Mouse (Mus musculus): Measurements from ENCODE around the gene Fxyd6.

Fxyd6 gene

DNA sequence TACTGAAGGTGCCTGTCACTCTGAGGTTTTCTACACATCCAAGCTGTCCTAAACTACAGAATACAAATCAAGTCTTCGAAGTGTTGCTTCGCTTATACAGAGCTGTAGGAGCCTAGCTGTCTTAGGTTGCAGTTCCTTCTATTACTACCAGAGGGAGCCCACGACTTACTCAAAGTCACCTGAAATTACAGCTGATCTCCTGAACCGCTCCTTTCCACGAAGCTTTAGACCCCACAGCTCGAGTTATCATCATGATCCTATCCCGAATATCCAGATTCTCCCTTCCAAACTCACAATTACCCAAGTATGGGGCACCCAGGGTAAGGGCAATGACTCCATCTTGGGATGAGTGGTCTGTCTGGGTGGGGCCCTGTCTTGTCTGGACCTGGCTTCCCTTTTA lies 41.8 kb downstream of the Fxyd6 start:
- DNase-seq (ENCODE audit: low spot score): no peak

DNA sequence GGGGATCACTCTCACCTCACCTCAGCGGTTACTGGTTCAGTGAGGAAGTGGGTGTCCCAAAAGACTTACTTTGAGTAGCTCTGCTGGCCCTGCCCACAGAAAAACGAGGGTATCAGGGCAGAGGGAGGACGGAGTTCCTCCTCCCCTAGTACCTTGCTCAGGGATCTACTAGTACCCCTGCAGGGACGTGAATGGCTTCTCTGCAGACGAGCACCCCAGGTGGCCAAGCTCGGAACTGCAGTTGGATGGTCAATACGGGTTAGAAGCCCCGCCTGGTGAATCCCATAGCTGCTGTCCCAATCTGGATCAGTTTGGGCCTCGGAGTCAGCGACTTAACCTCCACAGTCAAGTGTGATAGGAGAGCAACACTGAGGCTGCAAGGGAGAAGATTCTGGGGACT lies 42.3 kb downstream of the Fxyd6 start:
- peak; percentile 73 for DNase-seq (ENCODE audit: low spot score)

DNA sequence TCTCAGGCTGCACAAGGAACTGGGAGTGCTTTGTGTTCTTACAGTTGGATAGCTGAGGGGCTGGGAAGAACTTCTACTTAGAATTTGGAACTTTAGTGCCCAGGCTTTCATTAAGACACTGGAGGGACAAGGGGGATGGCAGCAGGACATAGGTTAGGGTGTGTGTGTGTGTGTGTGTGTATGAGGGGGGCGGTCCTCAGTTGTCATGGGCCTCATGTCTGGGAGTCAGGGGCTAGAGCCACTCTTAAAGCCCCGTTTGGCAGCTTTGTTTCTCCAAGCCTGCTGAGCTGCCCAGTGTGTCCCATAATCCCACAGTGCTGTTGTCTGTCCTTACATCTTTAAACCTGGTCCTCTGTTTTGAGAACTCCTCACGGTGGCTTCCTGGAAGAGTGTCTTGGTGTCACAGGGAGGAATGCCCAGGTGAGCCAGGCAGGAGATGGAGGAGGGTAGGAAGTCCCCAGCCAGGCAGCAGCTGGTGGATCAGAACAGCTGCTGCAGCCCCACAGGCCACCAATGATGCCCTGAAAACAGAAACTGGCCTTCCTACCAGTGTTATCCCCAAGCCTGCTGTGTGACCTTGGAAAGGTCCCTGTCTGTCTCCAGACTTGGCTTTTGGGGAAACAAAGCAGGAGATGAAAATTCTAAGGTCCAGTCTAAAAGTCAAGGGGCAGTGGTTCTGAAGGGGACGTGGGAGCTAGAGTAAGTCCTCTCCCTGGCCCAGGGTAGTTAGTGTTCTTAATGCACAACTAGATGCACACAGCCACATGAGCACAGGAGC lies 42.9 kb downstream of the Fxyd6 start:
- no peak for DNase-seq (ENCODE audit: low spot score)

DNA sequence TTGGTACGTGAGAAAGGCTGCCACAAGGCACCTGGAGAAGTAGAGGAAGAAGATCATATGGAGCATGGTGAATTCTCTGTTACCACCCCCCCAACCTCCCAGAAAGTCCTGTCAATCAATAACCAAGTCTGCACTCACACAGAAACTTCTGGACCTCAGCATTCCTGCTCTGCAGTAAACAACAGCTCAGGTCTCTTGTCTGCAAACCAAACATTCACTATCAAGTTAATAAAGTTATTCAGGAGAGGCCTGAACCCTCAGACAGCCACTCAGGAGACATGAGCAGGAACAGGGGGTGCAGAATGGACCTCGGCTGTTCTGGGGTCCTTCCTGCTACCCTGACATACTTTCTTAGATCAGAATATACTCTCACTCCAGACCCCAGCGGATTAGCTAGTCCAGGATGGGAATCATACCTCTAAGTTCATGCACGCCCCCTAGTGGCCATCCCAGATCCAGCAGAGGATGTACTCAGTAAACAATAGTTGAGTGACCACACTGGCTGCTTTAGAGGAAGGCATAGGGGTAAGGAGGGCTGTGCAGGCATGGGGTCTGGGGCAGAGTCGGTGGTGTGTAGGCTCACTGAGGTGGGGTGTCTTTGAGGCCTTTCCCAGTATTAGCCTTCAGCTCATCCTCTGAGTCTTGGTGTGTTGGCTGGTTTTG lies 43.6 kb downstream of the Fxyd6 start:
- no peak for DNase-seq (ENCODE audit: low spot score)

DNA sequence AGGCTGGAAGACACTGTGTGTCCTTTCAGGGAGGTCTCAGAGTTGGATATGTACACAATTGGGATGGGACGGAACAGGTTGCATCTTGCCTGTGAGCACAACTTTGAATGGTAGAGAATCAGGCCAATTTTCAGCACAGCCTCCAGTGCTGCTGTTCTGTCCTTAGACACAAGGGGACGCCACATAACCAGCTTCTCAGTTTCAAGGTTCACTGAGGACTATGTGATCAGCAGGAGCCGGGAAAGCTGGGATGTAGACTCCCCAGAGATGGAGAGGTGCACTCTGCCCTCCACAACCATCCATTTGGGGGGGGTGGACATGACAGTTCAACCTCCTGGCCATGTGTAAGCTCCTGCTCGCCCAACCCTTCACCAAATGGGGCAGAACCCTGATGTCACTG lies 45.9 kb downstream of the Fxyd6 start:
- DNase-seq (ENCODE audit: low spot score): no peak

DNA sequence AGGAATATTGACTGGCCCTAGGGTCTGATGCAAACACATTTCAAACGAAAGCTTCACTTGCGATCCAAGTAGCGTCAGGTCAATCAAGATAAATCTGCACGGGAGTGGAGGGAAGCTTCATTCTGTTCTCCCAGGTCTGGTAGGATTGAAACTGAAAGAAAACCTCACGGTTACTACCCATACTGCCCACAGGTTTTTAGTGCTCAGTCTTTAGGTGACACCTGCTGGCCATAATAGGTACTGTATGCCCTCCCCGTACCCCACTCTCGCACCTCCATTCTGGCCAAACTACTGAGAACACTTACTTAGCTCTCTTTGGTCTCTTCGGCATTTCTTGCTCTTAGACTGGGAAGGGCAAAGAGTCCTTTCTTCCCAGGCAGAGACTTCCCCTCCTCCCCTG lies 47.3 kb downstream of the Fxyd6 start:
- DNase-seq (ENCODE audit: low spot score): no peak

DNA sequence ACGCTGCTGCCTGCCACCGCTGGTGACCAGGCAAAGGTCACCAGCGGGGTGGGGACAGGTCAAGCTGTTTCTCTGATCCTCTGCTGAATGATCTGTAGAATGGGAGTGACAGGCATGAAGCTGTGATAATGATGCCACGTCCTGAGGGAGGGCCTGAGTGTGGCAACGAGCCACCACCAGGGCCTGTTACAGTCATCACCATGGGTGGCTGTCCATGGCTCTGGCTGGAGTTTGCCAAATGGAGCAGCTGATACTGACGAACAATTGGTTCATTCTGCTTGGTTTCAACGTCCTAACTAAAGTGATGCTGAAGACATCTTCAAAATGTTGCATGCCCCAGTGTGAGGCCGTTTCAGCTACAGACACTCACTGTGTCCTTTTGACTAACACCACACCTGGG lies 48.3 kb downstream of the Fxyd6 start:
- no peak for DNase-seq (ENCODE audit: low spot score)

DNA sequence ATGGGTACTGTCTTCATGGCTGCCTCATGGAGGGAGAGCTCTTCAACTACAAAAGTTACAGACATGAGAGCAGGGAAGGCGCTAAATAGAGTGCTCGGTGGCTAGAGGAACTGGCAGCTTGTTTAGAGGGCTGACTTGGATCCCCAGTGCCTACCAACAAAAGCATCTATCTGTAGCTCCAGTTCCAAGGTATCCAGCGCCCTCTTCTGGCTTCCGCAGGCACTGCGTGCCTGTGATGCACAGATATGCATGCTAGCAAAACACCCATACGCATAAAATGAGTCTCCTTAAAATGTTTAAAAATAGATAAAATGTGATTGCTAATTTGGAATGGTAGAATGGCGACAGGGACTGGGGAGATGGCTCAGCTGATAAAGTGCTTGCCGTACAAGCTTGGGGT lies 51.2 kb downstream of the Fxyd6 start:
- no peak for DNase-seq (ENCODE audit: low spot score)

DNA sequence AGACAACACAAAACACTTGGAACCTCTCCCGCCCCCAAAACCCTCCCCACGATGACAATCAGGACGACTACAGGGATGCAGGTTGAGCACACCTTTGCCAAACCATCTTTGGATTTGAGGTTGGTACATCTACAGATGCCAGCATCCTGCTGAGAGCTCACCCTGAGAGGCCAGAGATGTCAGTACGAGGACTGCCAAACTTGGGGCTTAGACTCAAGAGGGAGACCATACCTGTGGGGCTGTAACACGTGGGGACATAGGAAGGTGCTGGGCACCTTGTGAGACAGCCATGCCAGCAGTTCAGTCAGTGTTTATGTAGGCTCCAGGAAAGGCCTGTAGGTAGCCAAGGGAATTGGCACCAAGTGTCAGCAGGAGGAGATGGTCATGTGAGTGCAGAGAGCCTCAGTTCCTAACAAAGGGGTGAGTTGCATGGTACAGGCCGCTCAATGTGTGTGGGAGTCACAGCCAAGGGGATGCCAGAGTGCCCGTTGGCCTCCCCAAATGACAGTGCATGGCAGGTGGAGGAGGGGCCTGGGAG lies 52.8 kb downstream of the Fxyd6 start:
- DNase-seq (ENCODE audit: low spot score): no peak

DNA sequence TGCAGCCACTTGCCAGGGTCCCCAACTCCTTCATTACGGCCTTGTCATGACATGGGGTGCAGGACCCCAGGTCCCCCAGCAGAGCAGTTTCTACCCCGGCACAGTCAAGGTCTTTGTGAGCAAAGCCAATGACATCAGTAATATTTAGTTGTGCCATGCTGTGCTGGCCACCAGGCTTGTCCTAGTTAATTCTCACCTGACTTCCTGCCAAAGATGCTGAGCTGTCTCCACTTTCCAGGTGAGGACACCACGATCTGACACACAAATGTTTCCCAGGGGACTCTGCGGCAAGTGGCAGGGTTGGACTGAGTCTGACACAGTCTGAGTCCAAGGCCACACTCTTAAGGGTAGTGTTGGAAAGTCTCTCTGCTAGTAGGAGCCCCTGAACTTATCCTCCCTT lies 56.5 kb downstream of the Fxyd6 start, which contains the start of gene Dscaml1:
Gene Dscaml1 (plus strand): TSS at position 173 of the 400 bp plus-strand sequence.
- no peak for DNase-seq (ENCODE audit: low spot score)

DNA sequence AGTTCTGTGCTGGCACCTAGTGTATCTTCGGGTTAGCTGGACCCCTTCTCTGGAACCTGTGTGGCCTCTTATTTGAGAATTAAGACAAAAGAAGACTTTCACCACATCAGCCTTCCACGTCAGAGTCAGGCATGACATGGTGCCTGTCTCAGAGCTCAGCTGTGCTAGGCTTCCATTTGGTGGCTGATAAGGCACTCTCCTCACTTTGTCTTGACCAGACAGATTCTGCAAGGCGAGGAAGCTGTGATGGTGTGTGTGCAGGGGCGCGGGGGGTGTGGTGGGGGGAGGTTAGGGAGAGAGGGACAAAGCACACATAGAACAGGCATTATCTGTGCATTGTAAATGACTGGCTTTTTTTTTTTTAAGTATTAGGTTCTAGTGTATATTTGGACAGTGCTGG lies 59.4 kb downstream of the Fxyd6 start:
- no peak for DNase-seq (ENCODE audit: low spot score)

DNA sequence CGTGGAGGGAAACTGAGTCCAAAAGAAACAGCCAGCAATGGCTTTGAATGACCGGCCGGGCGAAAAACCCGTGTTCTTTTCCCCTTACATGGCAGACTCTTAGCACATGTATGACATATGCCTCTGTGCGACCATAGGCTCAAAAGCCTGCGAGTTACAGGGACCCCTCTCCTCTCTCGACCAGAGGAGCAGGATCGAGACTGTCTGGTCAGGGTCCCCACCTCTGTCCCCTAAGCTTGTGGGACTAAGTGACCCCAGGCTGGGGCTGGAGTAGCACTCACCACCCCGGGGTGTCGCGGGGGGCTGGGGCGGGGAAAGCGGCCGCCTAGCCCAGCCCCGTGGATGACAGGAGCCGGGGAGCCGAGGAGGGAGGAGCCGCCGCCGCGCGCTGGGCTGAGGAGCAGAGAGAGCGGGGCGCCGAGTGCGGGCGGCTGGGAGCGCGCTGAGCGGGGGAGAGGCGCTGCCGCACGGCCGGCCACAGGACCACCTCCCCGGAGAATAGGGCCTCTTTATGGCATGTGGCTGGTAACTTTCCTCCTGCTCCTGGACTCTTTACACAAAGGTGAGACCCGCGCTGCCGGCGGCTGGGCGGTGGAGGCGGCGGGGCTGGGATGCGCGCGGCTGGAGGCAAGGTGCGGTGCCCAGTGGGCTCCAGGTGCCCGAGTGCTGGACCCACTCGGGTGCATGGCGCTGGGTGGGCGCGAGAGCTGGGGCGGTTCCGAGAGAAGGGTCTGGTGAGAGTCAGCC lies 60.1 kb downstream of the Fxyd6 start:
- no peak for DNase-seq (ENCODE audit: low spot score)

DNA sequence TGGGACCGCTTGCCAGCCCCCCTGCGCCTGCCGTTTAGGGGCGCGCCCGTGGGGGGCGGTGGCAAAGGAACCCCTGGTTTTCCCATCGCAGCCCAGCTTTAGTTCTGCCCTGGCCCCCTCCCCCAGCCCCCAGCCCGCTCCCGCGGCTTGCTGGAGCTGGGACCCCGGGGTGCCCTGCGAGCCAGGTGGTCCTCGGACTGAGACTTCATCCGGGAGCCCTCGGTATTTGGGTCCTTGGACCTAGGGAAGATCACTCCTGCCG lies 60.6 kb downstream of the Fxyd6 start:
- no peak for DNase-seq (ENCODE audit: low spot score)

DNA sequence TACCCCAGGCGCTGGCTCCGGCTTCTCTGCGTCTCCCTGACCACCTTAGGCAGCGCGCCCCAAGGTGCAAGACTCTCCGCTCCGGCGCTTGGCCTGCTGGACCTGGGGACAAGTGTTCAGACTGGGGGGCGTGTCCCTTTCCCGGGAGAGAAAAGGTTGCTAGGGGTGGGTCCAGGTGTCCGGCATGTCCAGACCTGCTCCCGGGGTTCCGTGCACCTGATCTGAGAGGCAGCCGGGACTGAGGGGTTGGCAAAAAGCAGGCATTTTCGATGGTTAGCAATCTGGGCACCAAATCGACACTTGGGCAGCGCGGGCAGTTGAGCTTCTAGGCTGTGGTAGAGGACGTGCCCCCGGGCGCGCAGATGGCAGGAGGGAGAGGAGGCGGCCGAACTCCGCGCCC lies 61.2 kb downstream of the Fxyd6 start:
- DNase-seq (ENCODE audit: low spot score): no peak

DNA sequence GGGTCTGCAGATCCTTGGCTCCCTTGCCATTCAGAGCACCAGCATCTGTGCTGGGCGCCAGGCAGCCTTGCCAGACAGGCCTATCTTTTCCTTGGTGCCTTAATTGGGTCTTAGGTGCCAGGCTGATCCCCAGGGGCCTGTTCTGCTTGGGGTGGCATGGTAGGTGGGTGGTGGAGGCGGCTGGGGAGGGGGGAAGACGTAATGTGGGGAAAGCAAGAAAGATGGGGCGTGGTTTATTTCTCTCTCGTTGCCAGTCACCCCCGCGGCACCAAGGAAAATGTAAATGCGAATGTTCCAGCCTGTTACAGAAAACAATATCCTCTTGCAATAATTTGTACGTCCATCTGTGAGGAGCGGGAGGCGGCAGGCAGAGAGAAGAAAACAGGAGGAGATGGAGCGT lies 62.7 kb downstream of the Fxyd6 start:
- DNase-seq (ENCODE audit: low spot score): no peak

DNA sequence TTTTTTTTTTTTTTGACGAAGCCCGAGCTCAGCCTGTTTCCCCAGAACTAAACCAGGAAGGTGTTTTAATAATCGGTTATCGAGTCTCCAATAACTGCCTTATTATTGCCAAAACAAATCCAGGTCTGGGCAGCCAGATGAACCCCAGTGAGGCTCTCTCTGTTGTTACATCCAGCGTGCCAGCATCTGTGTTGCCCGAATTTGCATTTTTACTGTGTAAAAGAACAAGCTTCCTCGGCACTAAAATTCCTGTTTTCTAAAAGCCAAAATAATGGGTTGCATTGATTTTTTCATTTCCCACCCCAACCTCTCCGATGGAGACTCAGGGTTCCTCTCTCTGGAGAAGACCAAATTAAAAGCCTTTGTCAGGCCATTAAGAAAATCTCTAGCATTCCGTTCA lies 63.1 kb downstream of the Fxyd6 start:
- DNase-seq (ENCODE audit: low spot score): no peak

DNA sequence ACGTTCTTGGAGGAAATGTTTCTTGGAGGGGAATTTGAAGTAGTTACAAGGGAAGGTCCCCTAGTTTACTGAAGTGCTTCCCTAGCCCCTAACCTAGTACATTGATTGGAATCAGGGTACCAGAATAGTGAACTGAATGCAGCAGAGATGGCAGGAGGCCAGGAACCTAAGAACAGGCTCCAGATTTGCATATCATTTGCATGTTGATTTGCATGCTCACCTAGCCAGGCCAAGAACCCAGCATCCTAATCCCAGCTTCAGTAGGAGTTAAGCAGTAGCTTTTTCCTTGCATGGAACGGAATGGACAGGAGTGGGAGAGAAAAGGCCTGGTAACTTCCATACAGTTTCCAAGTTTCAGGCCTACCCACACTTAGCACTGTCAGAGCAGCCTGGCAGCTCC lies 64.2 kb downstream of the Fxyd6 start:
- no peak for DNase-seq (ENCODE audit: low spot score)

DNA sequence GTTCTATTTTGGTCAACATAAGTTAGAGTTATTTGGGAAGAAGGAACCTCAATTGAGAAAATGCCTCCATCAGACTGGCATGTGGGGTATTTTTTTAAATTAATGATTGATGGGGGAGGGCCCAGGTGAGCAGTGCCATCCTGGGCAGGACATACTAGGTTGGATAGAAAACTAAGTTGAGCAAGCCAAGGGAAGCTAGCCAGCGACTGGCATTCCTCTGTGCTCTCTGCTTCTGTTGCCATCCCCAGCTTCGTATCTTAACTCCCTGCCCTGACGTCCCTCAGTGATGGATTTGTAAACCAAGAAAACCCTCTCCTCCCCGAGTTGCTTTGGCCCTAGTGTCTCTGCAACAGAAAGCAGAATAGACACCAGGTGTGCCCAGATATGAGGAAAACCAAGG lies 69.0 kb downstream of the Fxyd6 start:
- DNase-seq (ENCODE audit: low spot score): no peak

DNA sequence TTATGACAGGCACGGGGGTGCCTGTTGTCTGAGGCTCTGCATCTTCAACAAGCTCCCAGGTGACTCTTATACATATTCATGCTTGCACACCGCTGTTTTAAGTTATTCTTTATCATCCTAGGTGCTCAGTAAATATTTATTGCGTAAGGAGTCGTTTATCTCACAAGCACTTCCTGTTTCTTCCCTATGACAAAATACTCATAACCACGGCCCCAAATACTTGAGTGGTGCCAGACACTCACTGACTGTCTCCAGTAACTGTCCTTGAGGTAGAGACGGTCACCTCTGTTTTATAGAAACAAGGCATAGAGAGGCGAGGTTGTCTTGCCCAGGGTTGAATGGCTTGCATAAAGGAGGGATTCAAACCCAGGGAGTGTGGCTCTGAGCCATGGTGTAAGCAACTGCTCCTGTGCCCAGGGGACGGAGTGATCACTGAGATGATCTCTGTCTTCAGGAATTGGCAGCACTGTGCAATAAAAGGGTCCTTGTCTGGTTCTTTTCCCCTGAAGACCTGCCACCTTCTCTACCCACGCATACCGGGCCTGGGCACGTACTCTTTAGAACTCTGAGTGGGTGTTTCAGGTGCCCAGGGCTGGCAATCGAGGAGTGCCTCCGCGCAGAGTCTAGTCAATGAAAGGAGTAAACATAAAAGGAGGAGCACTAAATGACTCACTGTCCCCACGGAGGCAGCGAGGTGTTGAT lies 70.2 kb downstream of the Fxyd6 start:
- no peak for DNase-seq (ENCODE audit: low spot score)

DNA sequence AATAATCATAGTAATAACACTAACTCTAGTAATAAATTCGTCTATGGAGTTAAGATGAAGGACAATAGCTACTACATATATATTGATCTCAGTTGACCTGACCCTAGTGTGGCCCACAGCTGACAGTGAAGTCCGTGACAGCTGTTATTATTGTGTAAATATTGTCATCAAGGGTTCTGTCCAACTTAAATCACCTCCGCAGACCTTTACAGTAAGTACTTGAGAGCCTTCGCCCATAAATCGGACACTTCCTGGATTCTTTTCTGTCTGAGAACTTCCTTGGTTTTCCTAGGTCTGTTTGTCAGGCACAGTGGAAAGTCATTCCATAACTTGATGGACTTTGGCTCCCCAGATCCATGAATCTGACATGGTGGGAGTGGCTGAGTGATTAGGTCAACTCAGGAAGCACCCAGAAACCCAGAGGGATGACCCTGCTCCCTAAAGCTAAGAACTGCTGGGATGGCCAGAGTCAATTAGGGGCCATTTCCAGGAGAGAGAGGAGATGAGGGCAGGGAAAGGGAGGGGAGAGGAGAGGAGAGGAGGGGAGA lies 74.3 kb downstream of the Fxyd6 start:
- no peak for DNase-seq (ENCODE audit: low spot score)

Data from urinary bladder, postnatal 10 days (tissue).